Mouse (Mus musculus): Measurements from ENCODE around the gene Acap3. TPM values are rescaled to one million over a fixed set of nuclear protein-coding genes. Genes with fewer than 3 reads are reported as not detected.

The Acap3 gene
- polyA plus RNA-seq, 1 experiment from 2014 or later: 62.3 TPM

DNA sequence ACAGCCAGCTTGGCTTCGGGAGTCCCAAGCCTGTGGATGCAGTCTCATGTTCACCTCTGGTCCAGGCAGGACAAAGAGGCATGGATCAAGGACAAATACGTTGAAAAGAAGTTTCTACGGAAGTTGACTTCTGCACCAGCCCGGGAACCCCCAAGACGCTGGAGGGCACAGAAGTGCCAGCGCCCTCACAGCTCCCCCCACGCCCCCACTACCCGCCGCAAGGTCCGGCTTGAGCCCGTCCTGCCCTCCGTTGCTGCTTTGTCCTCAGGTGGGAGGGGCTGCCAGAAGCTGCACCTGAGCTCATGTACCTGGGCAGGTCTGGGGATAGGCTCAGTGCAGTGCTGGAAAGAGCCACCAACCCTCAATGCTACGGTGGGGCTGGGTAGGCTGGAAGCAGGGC lies 11.6 kb downstream of the Acap3 start:
- H3K4me1 ChIP-seq (ENCODE audit: control insufficient read depth, insufficient read depth, low read depth, low read length): no peaks in the 10 kb centered on the region
- WGBS: 98% methylated on average over 13 of the region's 13 CpGs
- peaks cover 76% of the 10 kb centered on the region for H3K36me3 ChIP-seq (ENCODE audit: control insufficient read depth, insufficient read depth, low read length)
- no peaks in the 10 kb centered on the region for H3K27me3 ChIP-seq (replicated peaks; ENCODE audit: control insufficient read depth, insufficient read depth, low read length)
- H3K4me2 ChIP-seq (ENCODE audit: low read length): no peak overlapping the region
- H3K9me3 ChIP-seq (ENCODE audit: control insufficient read depth, low read length): no peaks in the 10 kb centered on the region
- no peak overlapping the region for H3K4me3 ChIP-seq (ENCODE audit: low read length)
- ATAC-seq: no peak
- H3K9ac ChIP-seq (ENCODE audit: low read depth, low read length): no peak overlapping the region
- no peak overlapping the region for H3K27ac ChIP-seq (ENCODE audit: low read depth, low read length)

DNA sequence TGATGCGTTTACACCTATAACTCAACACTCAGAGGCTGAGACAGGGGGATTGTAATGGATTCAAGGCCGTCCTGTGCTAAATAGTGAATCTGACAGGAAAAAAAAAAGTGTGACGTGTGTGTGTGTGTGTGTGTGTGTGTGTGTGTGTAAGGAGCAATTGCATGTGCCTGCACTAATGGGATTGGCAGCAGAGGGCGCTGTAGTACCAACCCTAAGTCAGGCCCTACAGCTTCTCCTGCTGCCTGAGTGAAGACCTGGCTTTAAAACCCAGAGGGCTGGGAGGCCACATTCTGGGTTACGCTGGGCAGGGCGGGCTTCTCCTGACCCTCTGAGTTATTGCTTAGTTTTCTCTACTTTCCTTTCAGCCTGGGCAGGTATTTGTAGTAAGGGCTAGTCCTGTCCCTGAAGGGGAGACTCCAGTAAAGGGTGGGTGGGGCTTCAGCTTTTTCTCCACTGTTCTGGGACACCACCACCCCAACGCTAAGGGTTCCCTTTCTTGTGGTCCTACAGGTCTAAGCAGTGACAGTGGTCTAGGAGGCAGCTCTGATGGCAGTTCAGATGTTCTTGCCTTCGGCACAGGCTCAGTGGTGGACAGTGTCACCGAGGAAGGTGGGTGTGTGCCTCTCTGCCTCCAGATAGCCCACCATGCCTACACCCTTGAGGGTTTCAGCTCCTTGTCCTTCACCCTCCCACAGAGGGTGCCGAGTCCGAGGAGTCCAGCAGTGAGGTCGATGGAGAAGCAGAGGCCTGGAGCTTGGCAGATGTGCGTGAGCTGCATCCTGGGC lies 12.9 kb downstream of the Acap3 start:
- no peak overlapping the region for H3K27ac ChIP-seq (ENCODE audit: low read depth, low read length)
- no peak overlapping the region for H3K4me3 ChIP-seq (ENCODE audit: low read length)
- no peaks in the 10 kb centered on the region for H3K9me3 ChIP-seq (ENCODE audit: control insufficient read depth, low read length)
- H3K4me2 ChIP-seq (ENCODE audit: low read length): no peak overlapping the region
- no peak for ATAC-seq
- H3K4me1 ChIP-seq (ENCODE audit: control insufficient read depth, insufficient read depth, low read depth, low read length): no peaks in the 10 kb centered on the region
- H3K36me3 ChIP-seq (ENCODE audit: control insufficient read depth, insufficient read depth, low read length): peaks cover 66% of the 10 kb centered on the region
- no peak overlapping the region for H3K9ac ChIP-seq (ENCODE audit: low read depth, low read length)
- no peaks in the 10 kb centered on the region for H3K27me3 ChIP-seq (replicated peaks; ENCODE audit: control insufficient read depth, insufficient read depth, low read length)
- 91% methylated on average over 13 of the region's 13 CpGs for WGBS

DNA sequence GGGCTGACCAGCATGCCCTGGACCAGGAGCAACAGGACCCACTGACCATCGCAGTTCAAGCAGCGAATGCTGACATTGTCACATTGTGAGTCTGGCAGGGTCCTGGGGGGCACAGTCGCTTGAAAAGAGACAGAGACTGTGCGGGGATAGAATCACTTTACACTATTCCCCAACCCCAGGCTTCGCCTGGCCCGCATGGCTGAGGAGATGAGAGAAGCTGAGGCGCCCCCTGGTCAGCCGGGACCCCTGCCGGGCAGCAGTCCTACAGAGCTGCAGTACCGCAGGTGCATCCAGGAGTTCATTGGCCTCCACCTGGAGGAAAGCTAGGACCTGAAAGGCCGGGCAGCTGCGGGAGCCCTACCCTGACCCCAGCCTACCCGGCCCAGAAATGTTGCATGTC lies 14.0 kb downstream of the Acap3 start:
- 87% methylated on average over 13 of the region's 13 CpGs for WGBS
- ATAC-seq: no peak
- no peak overlapping the region for H3K4me3 ChIP-seq (ENCODE audit: low read length)
- H3K36me3 ChIP-seq (ENCODE audit: control insufficient read depth, insufficient read depth, low read length): peaks cover 56% of the 10 kb centered on the region
- H3K27me3 ChIP-seq (replicated peaks; ENCODE audit: control insufficient read depth, insufficient read depth, low read length): no peaks in the 10 kb centered on the region
- H3K9me3 ChIP-seq (ENCODE audit: control insufficient read depth, low read length): no peaks in the 10 kb centered on the region
- no peaks in the 10 kb centered on the region for H3K4me1 ChIP-seq (ENCODE audit: control insufficient read depth, insufficient read depth, low read depth, low read length)
- H3K27ac ChIP-seq (ENCODE audit: low read depth, low read length): no peak overlapping the region
- H3K9ac ChIP-seq (ENCODE audit: low read depth, low read length): no peak overlapping the region
- H3K4me2 ChIP-seq (ENCODE audit: low read length): no peak overlapping the region

GRCm38 (mm10) chr4:155906125-155906524 lies 14.5 kb downstream of the Acap3 start:
- H3K4me3 ChIP-seq (ENCODE audit: low read length): no peak overlapping the region
- H3K27me3 ChIP-seq (replicated peaks; ENCODE audit: control insufficient read depth, insufficient read depth, low read length): no peaks in the 10 kb centered on the region
- H3K36me3 ChIP-seq (ENCODE audit: control insufficient read depth, insufficient read depth, low read length): peaks cover 51% of the 10 kb centered on the region
- H3K4me1 ChIP-seq (ENCODE audit: control insufficient read depth, insufficient read depth, low read depth, low read length): no peaks in the 10 kb centered on the region
- no peak for ATAC-seq
- WGBS: 83% methylated on average over 9 of the region's 9 CpGs
- no peak overlapping the region for H3K27ac ChIP-seq (ENCODE audit: low read depth, low read length)
- no peak overlapping the region for H3K4me2 ChIP-seq (ENCODE audit: low read length)
- no peak overlapping the region for H3K9ac ChIP-seq (ENCODE audit: low read depth, low read length)
- H3K9me3 ChIP-seq (ENCODE audit: control insufficient read depth, low read length): no peaks in the 10 kb centered on the region

DNA sequence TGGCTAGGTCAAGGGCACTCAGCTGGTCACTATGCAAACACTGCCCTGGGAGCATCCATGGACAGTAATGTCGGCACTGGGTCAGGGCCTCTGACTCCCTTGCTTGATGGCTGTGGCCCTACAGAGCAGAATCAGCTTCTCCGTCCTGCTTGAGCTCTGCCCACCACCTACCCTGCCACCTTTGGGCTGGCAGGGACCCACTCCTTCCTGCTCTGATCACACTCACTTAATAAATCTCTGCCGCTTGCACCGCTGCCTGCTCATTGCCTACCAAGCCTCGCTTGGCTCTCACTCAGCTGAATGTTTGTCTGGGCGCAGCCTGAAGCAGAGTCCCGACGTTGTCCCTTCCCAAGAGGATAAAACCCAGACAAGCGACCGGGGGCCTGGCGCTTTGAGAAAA lies 15.4 kb downstream of the Acap3 start:
- no peak overlapping the region for H3K27ac ChIP-seq (ENCODE audit: low read depth, low read length)
- H3K4me3 ChIP-seq (ENCODE audit: low read length): no peak overlapping the region
- H3K27me3 ChIP-seq (replicated peaks; ENCODE audit: control insufficient read depth, insufficient read depth, low read length): no peaks in the 10 kb centered on the region
- WGBS: 86% methylated on average over 11 of the region's 11 CpGs
- H3K9ac ChIP-seq (ENCODE audit: low read depth, low read length): no peak overlapping the region
- H3K9me3 ChIP-seq (ENCODE audit: control insufficient read depth, low read length): no peaks in the 10 kb centered on the region
- no peak overlapping the region for H3K4me2 ChIP-seq (ENCODE audit: low read length)
- H3K36me3 ChIP-seq (ENCODE audit: control insufficient read depth, insufficient read depth, low read length): peaks cover 44% of the 10 kb centered on the region
- ATAC-seq: no peak
- no peaks in the 10 kb centered on the region for H3K4me1 ChIP-seq (ENCODE audit: control insufficient read depth, insufficient read depth, low read depth, low read length)

DNA sequence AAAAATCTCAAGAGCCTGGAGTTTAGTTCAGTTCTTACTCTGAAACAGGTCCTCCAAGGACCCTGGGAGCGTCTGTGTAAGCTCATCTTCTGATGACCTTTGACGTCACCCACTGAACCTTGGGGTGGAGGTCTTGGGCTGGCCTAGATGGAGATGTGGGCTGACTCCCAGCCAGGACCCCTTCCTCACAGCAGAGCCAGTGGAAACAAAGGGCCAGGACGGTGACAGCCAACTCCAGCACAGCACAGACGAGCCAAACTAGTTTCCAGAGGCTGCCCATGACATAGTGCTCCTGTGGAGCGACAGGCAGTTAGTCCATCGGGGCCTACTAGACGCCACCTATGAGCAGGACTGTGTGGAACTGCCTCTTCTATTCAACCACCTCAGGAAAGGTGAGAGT lies 16.7 kb downstream of the Acap3 start:
- no peak for ATAC-seq
- no peaks in the 10 kb centered on the region for H3K9me3 ChIP-seq (ENCODE audit: control insufficient read depth, low read length)
- H3K4me2 ChIP-seq (ENCODE audit: low read length): no peak overlapping the region
- no peak overlapping the region for H3K4me3 ChIP-seq (ENCODE audit: low read length)
- H3K27ac ChIP-seq (ENCODE audit: low read depth, low read length): no peak overlapping the region
- no peaks in the 10 kb centered on the region for H3K27me3 ChIP-seq (replicated peaks; ENCODE audit: control insufficient read depth, insufficient read depth, low read length)
- H3K36me3 ChIP-seq (ENCODE audit: control insufficient read depth, insufficient read depth, low read length): peaks cover 31% of the 10 kb centered on the region
- H3K9ac ChIP-seq (ENCODE audit: low read depth, low read length): no peak overlapping the region
- WGBS: 81% methylated on average over 7 of the region's 7 CpGs
- H3K4me1 ChIP-seq (ENCODE audit: control insufficient read depth, insufficient read depth, low read depth, low read length): no peaks in the 10 kb centered on the region

GRCm38 (mm10) chr4:155908751-155909150 lies 17.1 kb downstream of the Acap3 start:
- WGBS: 96% methylated on average over 4 of the region's 4 CpGs
- Histone ChIP-seq H3K36me3 (ENCODE audit: control insufficient read depth, insufficient read depth, low read length) (peaks cover 27% of the 10 kb centered on the region), H3K27me3 (replicated peaks; ENCODE audit: control insufficient read depth, insufficient read depth, low read length) (no peaks in the 10 kb centered on the region), H3K4me2 (ENCODE audit: low read length) (no peak overlapping the region), H3K27ac (ENCODE audit: low read depth, low read length) (no peak overlapping the region), H3K4me1 (ENCODE audit: control insufficient read depth, insufficient read depth, low read depth, low read length) (no peaks in the 10 kb centered on the region), H3K9ac (ENCODE audit: low read depth, low read length) (no peak overlapping the region), H3K4me3 (ENCODE audit: low read length) (no peak overlapping the region), H3K9me3 (ENCODE audit: control insufficient read depth, low read length) (no peaks in the 10 kb centered on the region)
- no peak for ATAC-seq

DNA sequence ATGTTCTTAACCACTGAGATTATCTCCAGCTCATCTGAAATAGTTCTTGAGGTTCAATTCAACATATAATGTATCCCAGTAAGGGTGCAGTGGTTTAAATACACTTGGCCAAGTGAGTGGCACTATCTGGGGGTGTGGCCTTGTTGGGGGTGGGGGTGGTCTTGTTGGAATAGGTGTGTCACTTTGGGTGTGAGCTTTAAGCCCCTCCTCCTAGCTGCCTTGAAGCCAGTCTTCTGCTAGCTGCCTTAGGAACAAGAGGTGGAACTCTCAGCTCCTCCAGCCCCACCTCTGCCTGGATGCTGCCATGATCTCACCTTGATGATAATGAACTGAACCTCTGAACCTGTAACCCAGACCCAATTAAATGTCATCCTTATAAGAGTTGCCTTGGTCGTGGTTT lies 40.4 kb downstream of the Acap3 start:
- H3K27me3 ChIP-seq (replicated peaks; ENCODE audit: control insufficient read depth, insufficient read depth, low read length): no peaks in the 10 kb centered on the region
- no peaks in the 10 kb centered on the region for H3K4me1 ChIP-seq (ENCODE audit: control insufficient read depth, insufficient read depth, low read depth, low read length)
- WGBS: 75% methylated on average over 1 of the region's 1 CpGs
- no peaks in the 10 kb centered on the region for H3K9me3 ChIP-seq (ENCODE audit: control insufficient read depth, low read length)
- no peak overlapping the region for H3K4me2 ChIP-seq (ENCODE audit: low read length)
- H3K27ac ChIP-seq (ENCODE audit: low read depth, low read length): no peak overlapping the region
- no peak overlapping the region for H3K9ac ChIP-seq (ENCODE audit: low read depth, low read length)
- no peak for ATAC-seq
- H3K36me3 ChIP-seq (ENCODE audit: control insufficient read depth, insufficient read depth, low read length): no peaks in the 10 kb centered on the region
- no peak overlapping the region for H3K4me3 ChIP-seq (ENCODE audit: low read length)

DNA sequence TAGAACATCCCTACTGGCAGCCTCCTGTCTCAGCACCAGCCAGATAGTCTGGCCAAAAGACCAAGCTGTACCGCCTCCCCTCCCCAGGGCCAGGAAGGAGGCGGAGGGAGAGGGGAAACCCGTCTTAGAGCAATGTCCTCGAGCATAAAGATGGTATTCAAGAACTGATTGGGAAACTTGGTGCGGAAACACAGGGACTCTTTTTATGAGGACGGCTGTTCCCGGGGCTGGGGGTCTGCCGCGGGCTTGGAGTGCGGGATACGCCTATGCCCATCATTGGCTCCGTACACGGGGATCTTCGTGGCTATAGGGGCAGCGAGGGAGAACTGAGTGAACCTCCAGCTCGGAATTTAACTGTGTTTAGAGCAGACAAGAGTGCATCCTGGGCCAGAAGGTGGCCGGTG lies 51.4 kb downstream of the Acap3 start:
- Histone ChIP-seq H3K27me3 (replicated peaks; ENCODE audit: control insufficient read depth, insufficient read depth, low read length) (no peaks in the 10 kb centered on the region), H3K4me1 (ENCODE audit: control insufficient read depth, insufficient read depth, low read depth, low read length) (peaks cover 21% of the 10 kb centered on the region), H3K4me2 (ENCODE audit: low read length) (peak overlapping the region; percentile 96), H3K9me3 (ENCODE audit: control insufficient read depth, low read length) (no peaks in the 10 kb centered on the region), H3K27ac (ENCODE audit: low read depth, low read length) (peak overlapping the region; percentile 92), H3K9ac (ENCODE audit: low read depth, low read length) (peak overlapping the region; percentile 84), H3K4me3 (ENCODE audit: low read length) (peak overlapping the region; percentile 96), H3K36me3 (ENCODE audit: control insufficient read depth, insufficient read depth, low read length) (peaks cover 8% of the 10 kb centered on the region)
- peak; percentile 55 for ATAC-seq
- 1% methylated on average over 17 of the region's 17 CpGs for WGBS
